Mouse (Mus musculus) cerebellum, adult (tissue): ENCODE results near the gene Ntrk3.

Experiments used
- ATAC-seq: cut with Nextera tagmentation; 2 replicates; pipeline ENCODE4 v1.9.2; 2017; ENCODE audit warnings: mild to moderate bottlenecking, moderate library complexity, mixed read lengths; ENCODE audit not compliant: insufficient number of reproducible peaks, low FRiP score, low TSS enrichment

Ntrk3 gene

DNA sequence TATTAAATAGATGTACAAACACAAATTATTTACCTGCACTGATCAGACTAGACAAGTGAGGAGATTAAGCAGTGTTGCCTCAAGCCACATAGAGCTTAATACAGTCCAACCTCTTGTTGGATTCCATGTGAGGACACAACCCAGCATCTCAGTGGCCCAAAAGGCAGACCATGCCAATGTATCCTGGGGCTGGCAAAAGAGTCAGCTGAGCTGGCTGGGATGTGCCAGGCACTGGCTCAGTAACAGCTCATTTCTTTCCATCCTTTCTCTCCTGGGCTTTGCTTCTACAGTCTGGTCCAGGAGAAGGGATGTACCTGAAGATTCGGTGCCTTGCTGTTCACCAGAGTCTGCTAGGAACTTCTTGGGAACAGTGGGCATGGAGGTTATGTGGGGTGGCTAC, 266.5 kb downstream of the Ntrk3 start:
- peak; percentile 68 for ATAC-seq

DNA sequence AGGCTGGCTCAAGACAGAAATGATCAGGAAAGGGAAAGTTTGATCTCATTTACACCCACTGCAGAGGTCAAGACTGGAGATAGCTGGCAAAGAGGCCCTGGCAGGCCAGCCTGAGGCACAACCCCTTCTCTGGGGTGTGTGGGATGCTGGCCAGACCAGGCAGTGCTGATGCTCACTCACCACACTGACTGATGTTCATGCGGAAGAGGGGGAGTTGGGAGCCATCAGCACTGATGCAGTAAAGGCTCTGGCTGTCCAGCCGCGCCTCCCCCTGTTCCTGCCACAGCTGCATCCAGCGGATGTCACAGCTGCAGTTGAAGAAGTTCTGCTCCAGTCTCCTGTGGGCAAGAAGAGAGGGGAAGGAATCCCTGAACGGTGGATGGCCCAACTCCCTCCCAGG, 275.2 kb downstream of the Ntrk3 start:
- no peak for ATAC-seq

DNA sequence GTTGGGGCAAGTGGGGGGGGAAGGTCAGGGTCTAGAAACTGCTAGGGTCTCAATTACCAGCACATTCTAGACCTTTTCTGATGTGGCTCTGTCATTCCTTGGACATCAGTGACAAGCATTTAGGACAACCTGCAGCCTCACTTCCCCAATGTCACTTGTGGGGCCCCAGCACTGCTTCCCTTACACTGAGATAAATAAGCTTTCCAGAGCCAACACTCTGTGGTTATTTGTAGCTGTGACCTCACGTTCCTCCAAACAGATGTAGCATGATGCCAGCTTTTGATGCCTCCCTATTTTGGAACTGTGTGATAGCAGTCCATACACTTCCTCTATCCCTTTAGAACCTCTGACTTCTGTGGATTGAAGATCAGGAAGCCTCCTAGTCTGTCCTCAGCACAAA, 278.8 kb downstream of the Ntrk3 start:
- no peak for ATAC-seq

DNA sequence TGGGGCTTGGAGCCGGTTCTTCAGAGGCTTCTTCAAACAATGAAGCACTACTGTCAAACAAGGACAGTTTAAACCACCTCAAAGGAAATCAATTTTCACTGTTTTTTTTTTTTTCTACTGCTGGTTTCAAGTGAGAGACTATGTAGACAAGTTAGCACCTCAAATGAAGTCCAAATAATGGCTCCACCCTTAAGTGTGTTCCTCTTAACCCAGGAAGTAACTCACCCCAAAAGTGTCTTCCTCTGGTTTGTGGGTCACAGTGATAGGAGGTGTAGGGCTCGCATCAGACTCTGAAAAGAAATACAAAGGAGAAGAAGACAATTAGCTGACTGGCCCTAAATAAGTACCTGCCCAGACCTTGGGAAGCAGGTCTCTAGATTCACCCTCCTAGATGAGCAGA, 286.1 kb downstream of the Ntrk3 start:
- no peak for ATAC-seq

DNA sequence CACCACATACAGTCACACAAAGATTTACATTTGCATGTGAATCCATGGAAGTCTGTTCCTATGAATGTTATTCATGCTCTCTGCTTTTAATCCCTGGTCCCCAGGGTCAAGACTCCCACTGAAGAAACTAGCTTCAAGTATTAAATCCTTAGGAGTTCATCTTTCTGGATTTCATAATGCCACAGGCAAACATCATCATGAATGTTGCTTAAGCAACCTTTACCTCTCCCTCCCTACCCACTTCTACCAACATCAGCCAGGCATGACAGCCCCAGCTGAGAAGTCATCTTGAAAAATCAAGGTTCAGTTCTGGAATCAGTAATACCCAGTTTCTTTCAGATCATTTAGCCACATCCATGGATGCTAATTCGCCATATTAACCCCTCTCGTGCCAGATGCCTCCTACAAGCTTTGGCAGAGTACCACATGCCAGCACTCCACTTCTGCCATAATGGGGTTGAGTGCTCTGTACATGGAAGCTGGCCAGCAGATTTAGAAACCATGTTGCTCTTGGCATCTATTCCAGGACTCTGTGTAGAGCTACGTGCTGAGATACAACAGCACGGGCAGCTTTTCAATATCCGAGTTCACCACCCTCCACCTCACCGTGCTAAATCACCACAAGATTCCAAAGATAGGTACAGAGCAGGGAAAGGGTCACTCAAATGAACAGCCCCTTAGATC, 287.8 kb downstream of the Ntrk3 start:
- no peak for ATAC-seq

DNA sequence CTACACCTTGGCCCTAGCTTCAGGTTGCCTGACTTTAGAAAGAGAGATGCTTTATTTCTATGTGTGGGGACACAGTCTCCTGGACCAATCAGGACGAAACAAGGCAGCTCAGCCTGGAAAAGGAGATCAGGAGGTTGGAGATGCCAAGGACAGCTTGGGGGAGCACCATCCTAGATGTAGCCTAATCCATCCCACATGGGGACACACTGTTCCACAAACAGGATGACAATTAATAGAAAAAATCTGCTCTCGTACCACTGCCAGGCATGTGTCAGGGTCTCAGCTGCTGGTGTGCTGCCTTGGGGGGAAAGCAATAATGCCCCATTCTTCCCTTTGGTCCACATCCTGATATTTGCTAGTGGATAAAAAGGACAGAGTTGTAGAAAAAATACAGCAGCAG, 289.0 kb downstream of the Ntrk3 start:
- ATAC-seq: no peak

DNA sequence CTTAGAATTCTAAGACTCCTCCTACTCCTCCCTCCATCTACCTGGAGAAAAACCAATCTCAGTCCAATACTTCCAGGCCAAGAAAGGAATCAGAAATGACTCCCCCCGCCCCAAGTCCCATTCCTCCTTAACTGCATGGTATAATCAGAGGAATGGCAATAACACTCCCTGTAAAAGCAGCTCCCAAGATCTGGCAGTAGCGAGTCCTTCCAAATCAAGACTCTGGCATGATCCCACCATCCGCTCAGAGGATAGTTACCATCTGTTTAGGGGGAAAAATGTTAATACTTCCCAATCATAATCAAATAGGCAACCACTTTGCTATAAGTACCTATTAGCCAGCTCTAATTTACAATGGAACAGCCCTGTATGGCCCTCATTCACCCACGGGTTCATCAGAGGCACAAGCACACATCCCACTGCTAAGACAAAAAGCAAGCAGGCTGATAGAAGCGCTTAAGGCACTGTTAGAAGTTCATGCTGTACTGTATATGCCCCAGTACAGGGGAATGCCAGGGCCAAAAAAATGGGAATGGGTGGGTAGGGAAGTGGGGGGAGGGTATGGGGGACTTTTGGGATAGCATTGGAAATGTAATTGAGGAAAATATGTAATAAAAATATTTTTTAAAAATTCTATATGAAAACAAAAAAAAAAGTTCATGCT, 294.3 kb downstream of the Ntrk3 start:
- ATAC-seq: no peak

DNA sequence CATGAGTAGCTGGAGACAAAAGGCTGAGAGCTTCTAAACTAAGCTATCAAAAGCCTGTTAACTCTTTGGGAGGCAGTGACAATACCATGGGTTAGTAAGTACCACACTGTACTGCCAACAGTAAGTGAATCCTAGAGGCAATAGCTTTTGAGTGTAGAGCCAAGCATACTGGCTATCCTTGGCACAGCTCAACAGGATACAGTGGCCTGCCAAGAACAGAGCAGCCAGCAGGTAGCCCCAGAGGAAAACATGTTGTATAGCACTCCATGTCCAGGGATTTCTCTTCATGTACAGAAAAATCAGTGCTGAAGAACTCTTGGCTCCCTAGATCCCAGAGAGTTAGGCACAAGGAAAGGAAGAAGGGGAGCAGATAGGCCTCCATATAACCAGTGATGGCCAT, 296.1 kb downstream of the Ntrk3 start:
- peak; percentile 91 for ATAC-seq

DNA sequence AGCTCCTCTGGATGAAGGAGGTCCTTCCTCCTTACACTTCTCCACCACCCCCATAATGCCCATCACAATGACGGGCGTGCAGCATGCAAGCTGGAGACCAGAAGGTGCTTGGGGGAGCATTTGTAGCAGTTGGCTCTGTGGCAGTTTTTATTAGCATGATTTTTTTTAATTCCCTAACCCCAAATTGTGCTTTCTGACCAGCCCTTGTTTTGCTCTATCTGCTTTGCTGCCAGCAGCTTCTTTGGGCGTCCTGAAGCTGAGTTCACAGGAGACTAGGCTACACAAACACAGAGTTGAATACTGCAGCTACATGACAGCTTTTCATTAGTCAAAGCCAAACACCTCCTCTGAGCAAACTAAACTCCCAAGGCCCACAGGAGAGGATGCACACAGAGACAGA, 296.9 kb downstream of the Ntrk3 start:
- no peak for ATAC-seq

DNA sequence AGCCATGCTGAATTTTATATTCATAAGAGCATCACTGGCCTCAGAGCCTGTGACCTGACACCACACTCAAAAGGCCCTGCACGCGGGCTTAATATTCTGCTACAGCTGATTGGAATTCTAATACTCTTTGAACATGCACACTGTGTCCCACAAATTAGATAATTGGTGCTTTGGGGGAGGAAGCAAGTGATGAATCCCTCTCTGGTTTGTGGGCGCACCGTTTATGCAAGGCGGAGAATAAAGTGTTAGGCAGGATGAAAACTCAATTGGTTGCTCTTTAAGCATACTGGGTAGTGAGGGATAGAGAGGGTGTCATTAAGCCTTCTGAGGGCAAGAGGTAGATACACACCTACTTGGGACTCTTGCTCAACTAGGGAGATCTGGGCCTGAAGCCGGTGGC, 297.3 kb downstream of the Ntrk3 start:
- ATAC-seq: no peak

DNA sequence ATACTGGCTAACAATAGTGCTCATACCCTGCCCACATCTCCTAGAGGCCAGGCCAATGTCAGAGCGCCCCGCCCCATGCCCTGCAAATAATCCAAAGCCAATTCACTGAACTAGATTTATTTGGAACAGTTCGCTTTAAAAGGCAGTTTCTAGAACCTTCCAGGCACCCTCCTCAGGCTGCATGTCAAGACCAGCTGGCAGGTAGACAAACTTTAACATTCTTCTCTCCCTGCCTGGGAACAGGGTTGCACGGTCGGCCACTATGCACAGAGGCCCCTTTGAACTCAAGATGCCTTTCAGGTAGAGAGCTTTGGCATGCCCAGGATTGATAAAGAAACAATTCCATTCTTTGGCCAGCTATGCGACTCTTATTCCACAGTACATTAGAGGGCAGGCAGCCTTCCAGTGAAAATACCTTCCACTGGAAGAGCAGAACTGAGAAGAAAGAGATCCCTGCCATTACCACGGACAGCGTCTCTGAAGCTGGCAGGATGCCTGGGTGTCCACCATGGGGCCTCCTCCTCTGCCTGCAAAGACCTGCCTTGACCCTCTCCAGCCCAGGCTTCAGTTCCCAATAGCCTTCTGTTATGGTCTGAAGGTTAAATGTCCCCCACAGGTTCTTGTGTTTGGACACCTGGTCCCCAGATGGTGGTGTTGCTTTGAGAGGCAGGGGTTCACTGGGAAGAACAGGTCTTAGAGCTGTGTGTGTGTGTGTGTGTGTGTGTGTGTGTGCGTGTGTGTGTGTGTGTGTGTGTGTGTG, 298.3 kb downstream of the Ntrk3 start:
- ATAC-seq: peak; percentile 37; the same call in 1 of the 2 replicates

DNA sequence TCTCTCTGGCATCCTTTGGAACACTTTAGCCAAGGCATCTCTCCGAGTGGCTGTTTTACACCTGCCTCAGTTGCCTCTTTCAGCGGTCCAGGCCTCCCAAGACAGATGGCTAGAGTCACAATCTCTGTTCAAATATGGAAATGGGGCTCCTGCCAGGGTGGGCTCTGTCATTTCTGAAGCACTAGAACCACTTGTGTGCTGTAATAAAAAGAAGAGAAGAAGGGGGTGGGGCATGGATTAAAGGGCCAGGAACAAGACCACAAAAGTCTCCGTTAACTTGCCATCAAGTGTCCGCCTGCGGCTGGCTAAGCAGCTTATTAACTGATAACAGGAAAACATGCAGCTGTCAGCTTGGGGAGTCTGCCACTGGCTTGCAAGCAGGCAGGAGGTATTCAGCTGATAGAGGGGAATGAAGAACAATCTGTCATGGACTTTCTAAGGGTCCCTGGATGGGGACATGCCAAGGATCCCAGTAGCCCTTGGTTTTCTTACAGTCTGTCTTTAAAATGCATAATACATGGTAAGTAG, 304.1 kb downstream of the Ntrk3 start:
- ATAC-seq: no peak

DNA sequence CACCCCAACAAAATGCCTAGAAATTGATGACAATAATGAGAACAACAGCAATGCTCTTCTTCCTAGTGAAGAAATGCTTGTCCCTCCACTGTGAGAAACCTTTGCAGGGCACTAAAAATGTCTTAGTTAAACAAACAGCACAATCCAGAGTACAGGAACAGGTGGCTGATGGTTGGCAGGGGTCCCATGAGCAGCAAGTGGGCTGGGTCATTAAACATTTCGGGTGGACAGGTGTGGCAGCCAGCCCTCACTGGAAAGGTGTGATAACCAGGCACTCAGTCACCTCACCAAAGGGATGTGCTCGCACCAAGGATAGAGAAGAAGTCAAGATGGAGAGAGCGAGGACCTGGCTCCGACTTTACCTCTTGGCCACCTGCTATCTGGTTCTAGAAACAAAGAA, 306.2 kb downstream of the Ntrk3 start:
- no peak for ATAC-seq

DNA sequence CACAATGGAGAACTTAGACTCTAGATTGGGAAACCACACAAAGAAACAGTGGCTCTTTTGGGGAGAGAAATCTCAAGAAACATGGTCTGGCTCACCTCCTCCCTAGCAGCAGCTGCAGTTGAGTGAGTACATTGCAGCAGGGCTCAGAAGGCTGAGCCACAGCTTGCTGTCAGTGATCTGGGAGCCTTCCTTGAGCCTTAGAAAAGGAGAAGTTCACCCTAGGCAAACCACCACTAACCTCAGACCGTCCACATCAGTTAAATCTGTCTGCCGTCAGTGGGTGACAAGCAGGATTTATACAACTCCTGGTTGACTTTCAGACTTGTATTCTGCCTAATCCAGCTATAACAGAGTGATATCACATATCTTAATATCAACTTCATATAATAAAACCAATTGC, 325.6 kb downstream of the Ntrk3 start:
- no peak for ATAC-seq

DNA sequence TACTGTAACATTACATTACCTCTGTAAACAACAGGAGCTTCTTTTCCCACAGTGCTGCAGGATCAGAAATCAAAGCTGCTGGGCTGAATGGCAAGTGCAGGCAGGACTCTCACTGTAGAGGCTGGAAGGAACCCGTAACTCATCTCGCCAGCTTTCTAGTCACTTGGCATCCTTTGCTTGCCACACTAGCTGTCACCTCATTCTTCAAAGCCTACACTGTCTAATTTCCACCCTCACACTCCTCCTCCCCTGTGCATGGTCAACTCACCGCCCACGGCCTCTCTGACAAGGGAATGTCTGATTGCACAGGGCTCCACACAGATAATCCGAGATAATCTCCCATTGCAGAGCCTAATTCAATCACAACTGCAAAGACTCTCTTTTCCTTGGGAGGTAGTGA, 327.8 kb downstream of the Ntrk3 start:
- no peak for ATAC-seq

DNA sequence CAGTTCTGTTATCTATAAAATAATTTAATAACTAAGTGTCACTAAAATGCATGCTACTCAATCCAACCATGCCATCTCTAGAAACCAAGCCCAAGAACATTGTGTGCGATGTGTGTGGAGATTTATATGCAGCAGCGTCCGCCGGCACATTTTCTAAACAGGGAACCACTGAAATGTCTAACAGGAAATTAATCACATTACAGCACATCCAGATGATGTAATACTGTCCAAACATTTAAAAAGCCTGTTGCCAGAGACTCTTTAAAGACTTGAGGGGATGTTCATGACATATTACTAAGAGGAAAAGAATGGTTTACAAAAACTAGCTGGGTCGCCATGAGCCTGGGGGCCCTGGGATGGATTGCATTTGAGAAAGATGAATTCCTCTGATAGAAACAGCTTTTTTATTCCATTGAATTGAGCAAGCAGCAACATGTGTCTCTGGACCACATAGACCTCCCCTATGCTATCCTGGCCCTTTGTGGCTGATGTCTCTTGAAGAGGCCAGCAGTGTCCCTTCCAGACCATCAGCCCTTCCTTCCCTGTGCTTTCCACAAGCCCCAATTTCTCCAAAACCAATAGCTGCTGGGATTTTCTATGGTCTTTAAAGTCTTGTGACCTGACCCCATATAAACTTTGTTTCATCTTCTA, 331.0 kb downstream of the Ntrk3 start:
- no peak for ATAC-seq

DNA sequence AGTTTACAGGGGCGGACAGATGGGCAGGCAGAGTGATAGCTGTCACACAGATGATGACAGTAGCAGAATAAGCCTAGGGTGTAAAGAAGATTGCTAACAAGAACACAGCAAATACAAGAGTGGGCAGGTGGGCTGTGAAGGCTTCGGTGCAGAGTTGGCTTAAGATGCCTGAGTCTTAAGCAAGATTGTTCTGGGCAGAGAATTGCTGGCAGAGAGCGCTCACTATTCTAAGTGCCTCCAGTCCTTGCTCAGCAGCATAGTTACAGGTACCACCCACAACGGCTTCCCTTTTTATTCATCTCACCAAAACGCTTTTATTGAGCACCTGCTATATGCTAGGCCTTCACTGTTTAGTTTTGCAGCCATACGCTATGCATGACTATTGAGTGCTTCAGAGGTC, 333.3 kb downstream of the Ntrk3 start:
- no peak for ATAC-seq

DNA sequence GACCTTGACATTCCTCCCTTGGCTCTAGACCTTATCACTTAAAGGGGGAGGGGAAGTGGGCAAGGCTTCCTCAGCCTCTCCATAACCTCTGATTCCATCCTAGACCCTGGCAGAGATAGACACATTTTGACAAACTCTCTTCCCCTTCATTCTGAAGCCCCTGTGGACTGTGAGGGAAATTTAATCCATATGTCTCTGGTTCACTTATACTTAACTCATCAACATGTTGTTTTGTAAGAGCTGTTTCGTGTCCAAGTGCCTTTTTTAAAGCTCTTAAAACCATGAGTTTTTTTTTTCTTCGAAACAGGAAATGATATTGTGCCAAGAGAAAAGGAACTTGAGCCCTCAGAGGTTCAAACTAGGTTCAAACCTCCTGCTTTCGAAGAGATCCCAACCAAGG, 335.3 kb downstream of the Ntrk3 start:
- ATAC-seq: no peak

DNA sequence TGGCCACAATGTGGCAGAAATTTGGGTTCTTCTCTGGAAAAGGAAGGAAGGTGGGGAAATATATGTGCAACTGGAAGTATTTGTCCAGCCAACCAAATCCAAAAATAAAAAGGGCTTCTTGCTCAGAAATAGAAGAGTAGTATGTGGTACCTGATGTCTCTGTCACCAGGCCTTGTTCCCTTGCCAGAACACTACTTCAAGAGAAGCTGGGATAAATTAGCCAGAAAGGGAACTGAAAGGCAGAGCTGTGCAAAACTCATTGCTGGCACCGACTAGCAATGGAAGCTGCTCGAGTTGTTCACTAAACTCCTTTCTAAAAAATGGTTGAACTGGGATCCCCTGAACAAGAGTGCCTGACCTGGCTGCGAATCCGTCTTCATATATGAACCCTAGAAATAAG, 337.6 kb downstream of the Ntrk3 start:
- ATAC-seq: no peak

DNA sequence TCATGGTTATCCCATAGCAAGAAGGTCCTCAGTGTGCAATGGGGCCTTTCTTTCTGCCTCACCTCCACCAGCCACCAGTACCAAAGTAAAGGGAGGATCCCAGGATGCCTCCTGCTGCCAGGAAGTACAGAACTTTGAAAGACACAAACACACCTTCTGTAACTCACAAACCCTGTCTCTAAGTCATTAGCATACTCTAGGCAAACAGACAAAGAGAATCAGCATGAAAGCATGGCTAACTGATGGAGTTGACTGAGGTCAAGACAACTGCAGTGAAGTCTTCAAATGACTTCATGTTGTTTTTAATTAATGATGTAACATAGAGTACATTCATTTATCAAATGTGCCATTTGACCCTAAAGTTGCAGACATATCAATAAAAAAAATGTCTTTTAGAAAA, 339.4 kb downstream of the Ntrk3 start:
- no peak for ATAC-seq

DNA sequence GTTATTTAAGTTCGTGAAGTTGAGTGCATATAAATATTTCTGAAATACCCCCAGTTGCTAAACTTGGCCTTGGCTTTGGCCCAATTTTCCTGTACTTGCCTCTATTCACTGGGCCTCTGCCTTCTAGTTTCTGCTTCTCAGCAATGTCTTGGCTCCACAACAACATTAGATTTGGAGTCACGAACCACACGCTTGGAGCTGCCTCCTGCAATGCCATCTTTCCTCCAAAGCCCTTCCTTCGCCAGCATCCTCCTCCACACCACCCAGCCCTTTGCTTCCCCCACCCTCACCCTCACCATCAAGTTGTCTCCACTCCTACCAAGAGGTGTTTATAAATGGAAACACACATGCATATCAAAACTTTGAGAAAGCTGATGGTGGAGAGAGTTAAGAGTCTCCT, 340.6 kb downstream of the Ntrk3 start:
- ATAC-seq: no peak
